33 mouse cellular contexts compared by ENCODE assay signal in genomic region chr5:132955051-132955450, GRCm38 (mm10).
DNase-seq lines count a peak whose midpoint lies in the region; ATAC-seq lines count a peak whose summit lies in the region.
"Had no signal": no experiment of that assay in that cellular context is flagged by ENCODE, and none has a peak within 500 bp of the region (broad histone marks: within the 10 kb centered on the region; RNA-seq: fewer than 3 reads in every experiment).

No protein-coding gene starts in this region.

- peak; percentile 25 to 70 for DNase-seq in layer of hippocampus, adult 18-20 months (ENCODE audit: low spot score in 2 of 2)
- no peak for DNase-seq in layer of hippocampus, adult 9-10 months (ENCODE audit: low spot score)
- DNase-seq in right cerebral cortex, adult 2 months (ENCODE audit: low spot score in 2 of 2), result peak; percentile 15 to 32
- no peak for DNase-seq in right cerebral cortex, postnatal 4 days
- DNase-seq in right cerebral cortex, postnatal 10 days (ENCODE audit: low spot score in 2 of 2), result peak; percentile 32 to 46
- DNase-seq in embryonic facial prominence, embryonic 10.5 days (ENCODE audit: low spot score), result no peak
- DNase-seq: adrenal gland, postnatal 10 days; cerebellum, adult 11 months; cerebellum, adult 9-10 months; cerebellum, postnatal 36 days; gastrocnemius, adult 2 months; heart, adult 2 months; heart, postnatal 4 days; kidney, adult 8-10 months; kidney, postnatal 14 days; liver, embryonic 13.5 days; lung, adult 18-20 months; thymus, adult 2 months; thymus, postnatal 4 days had no signal

- H3K27ac ChIP-seq in embryonic facial prominence, embryonic 10.5 days (replicated peaks), result no peak overlapping the region
- no peak overlapping the region for H3K27ac ChIP-seq in kidney, embryonic 15.5 days
- H3K27ac ChIP-seq: embryonic facial prominence, embryonic 12.5 days; gastrocnemius, adult 2 months; heart, adult 2 months; hindbrain, embryonic 13.5 days; limb, embryonic 10.5 days; limb, embryonic 15.5 days; liver, embryonic 13.5 days; macrophage; midbrain, embryonic 10.5 days; midbrain, embryonic 15.5 days; stomach, postnatal 0 days had no signal

- H3K4me2 ChIP-seq in kidney, embryonic 15.5 days, result no peak overlapping the region
- H3K4me2 ChIP-seq: embryonic facial prominence, embryonic 12.5 days; heart, embryonic 12.5 days; hindbrain, embryonic 13.5 days; limb, embryonic 15.5 days; liver, embryonic 13.5 days; midbrain, embryonic 15.5 days had no signal

- 93% methylated on average over 8 of the region's 8 CpGs for WGBS in embryonic facial prominence, embryonic 10.5 days
- WGBS in kidney, embryonic 15.5 days, result 93% methylated on average over 8 of the region's 8 CpGs

- no peaks in the 10 kb centered on the region for H3K27me3 ChIP-seq in embryonic facial prominence, embryonic 10.5 days (replicated peaks; ENCODE audit: low read depth, poor library complexity, severe bottlenecking)
- H3K27me3 ChIP-seq in kidney, embryonic 15.5 days, result no peaks in the 10 kb centered on the region
- H3K27me3 ChIP-seq: heart, embryonic 12.5 days; hindbrain, embryonic 13.5 days; limb, embryonic 15.5 days; liver, embryonic 13.5 days; midbrain, embryonic 15.5 days; Patski had no signal

- no peaks in the 10 kb centered on the region for H3K4me1 ChIP-seq in embryonic facial prominence, embryonic 10.5 days
- H3K4me1 ChIP-seq in kidney, embryonic 15.5 days, result 0 out of 2 replicates have a peak, but pooled peaks cover 4% of the 10 kb centered on the region
- H3K4me1 ChIP-seq: limb, embryonic 10.5 days; limb, embryonic 15.5 days; liver, embryonic 13.5 days; midbrain, embryonic 15.5 days had no signal

- no peaks in the 10 kb centered on the region for H3K36me3 ChIP-seq in embryonic facial prominence, embryonic 10.5 days (replicated peaks)
- no peaks in the 10 kb centered on the region for H3K36me3 ChIP-seq in kidney, embryonic 15.5 days
- H3K36me3 ChIP-seq: embryonic facial prominence, embryonic 12.5 days; heart, embryonic 12.5 days; hindbrain, embryonic 13.5 days; limb, embryonic 10.5 days; limb, embryonic 15.5 days; liver, embryonic 13.5 days; midbrain, embryonic 10.5 days; midbrain, embryonic 15.5 days had no signal

- no peak overlapping the region for H3K9ac ChIP-seq in kidney, embryonic 15.5 days
- H3K9ac ChIP-seq: embryonic facial prominence, embryonic 12.5 days; heart, embryonic 12.5 days; hindbrain, embryonic 13.5 days; limb, embryonic 15.5 days; liver, embryonic 13.5 days; midbrain, embryonic 15.5 days had no signal

- H3K9me3 ChIP-seq in embryonic facial prominence, embryonic 10.5 days, result no peaks in the 10 kb centered on the region
- H3K9me3 ChIP-seq in kidney, embryonic 15.5 days (replicated peaks), result no peaks in the 10 kb centered on the region
- H3K9me3 ChIP-seq: embryonic facial prominence, embryonic 12.5 days; heart, embryonic 12.5 days; hindbrain, embryonic 13.5 days; limb, embryonic 10.5 days; limb, embryonic 15.5 days; liver, embryonic 13.5 days; midbrain, embryonic 10.5 days; midbrain, embryonic 15.5 days had no signal

- H3K4me3 ChIP-seq in embryonic facial prominence, embryonic 10.5 days, result no peak overlapping the region
- no peak overlapping the region for H3K4me3 ChIP-seq in kidney, embryonic 15.5 days (replicated peaks)
- H3K4me3 ChIP-seq: embryonic facial prominence, embryonic 12.5 days; gastrocnemius, adult 2 months; heart, adult 2 months; heart, embryonic 12.5 days; hindbrain, embryonic 13.5 days; limb, embryonic 10.5 days; limb, embryonic 15.5 days; liver, embryonic 13.5 days; midbrain, embryonic 10.5 days; midbrain, embryonic 15.5 days had no signal

- ATAC-seq in kidney, embryonic 15.5 days (replicated peaks; ENCODE audit: low FRiP score), result no peak
- ATAC-seq: forebrain, embryonic 14.5 days; intestine, embryonic 16.5 days; lung, postnatal 0 days; midbrain, embryonic 15.5 days; Patski had no signal

Comparison
In these comparisons a context has a peak if more than half of its experiments do, and no peak if none do; other contexts are left out.
1. DNase-seq: peak in layer of hippocampus, adult 18-20 months (2 of 2), right cerebral cortex, adult 2 months (2 of 2) and right cerebral cortex, postnatal 10 days (2 of 2); none in layer of hippocampus, adult 9-10 months (single experiment), right cerebral cortex, postnatal 4 days (single experiment) and embryonic facial prominence, embryonic 10.5 days (single experiment).